ENCODE assay signal across 16 mouse cellular contexts in genomic region chr2:148250902-148251301, GRCm38 (mm10).
"Had no signal": no experiment of that assay in that cellular context is flagged by ENCODE, and none has a peak within 500 bp of the region (broad histone marks: within the 10 kb centered on the region; RNA-seq: fewer than 3 reads in every experiment).

No protein-coding gene starts in this region.

- H3K9ac ChIP-seq: neural tube, embryonic 13.5 days; neural tube, embryonic 15.5 days; stomach, embryonic 15.5 days had no signal

- H3K4me1 ChIP-seq: neural tube, embryonic 13.5 days; neural tube, embryonic 15.5 days; stomach, embryonic 15.5 days had no signal

- H3K4me2 ChIP-seq: neural tube, embryonic 13.5 days; neural tube, embryonic 15.5 days; stomach, embryonic 15.5 days had no signal

- DNase-seq: retina, postnatal 1 day; right cerebral cortex, adult 18-20 months; right cerebral cortex, postnatal 14 days; right cerebral cortex, postnatal 25 days; right cerebral cortex, postnatal 4 days; spleen, adult 18-20 months; thymus, adult 18-20 months; thymus, adult 2 months; thymus, postnatal 14 days; thymus, postnatal 25 days; thymus, postnatal 36 days; thymus, postnatal 4 days had no signal

- H3K9me3 ChIP-seq: neural tube, embryonic 13.5 days; neural tube, embryonic 15.5 days; stomach, embryonic 15.5 days had no signal

- H3K27ac ChIP-seq: neural tube, embryonic 13.5 days; neural tube, embryonic 15.5 days; stomach, embryonic 15.5 days; stomach, postnatal 0 days had no signal

- H3K36me3 ChIP-seq: neural tube, embryonic 13.5 days; neural tube, embryonic 15.5 days; stomach, embryonic 15.5 days had no signal

- H3K4me3 ChIP-seq: neural tube, embryonic 13.5 days; neural tube, embryonic 15.5 days; stomach, embryonic 15.5 days had no signal

- H3K27me3 ChIP-seq: neural tube, embryonic 13.5 days; neural tube, embryonic 15.5 days; stomach, embryonic 15.5 days had no signal
